Mouse (Mus musculus) spleen, postnatal 4 days (tissue): ENCODE measurements around the gene Cmip.
A peak's percentile ranks its signal among the peaks of the same experiment; 100 is the strongest.

Experiments
- DNase-seq, 2 experiments: peaks; one replicate each; pipeline ENCODE4 v3.0.0; 2022; ENCODE audit warnings: low spot score in 2 of 2

Gene Cmip

GRCm38 (mm10) chr8:117345376-117345775 lies 88.5 kb downstream of the Cmip start:
- no peak for DNase-seq

GRCm38 (mm10) chr8:117347556-117347955 lies 90.7 kb downstream of the Cmip start:
- DNase-seq: no peak

- DNase-seq: no peak
Measured at GRCm38 (mm10) chr8:117348718-117349394, 92.0 kb downstream of the Cmip start.

GRCm38 (mm10) chr8:117349541-117349940 lies 92.7 kb downstream of the Cmip start:
- DNase-seq: no peak

- no peak for DNase-seq
Measured at GRCm38 (mm10) chr8:117352098-117352497, 95.2 kb downstream of the Cmip start.

- no peak for DNase-seq
Measured at GRCm38 (mm10) chr8:117355111-117355831, 98.4 kb downstream of the Cmip start.

GRCm38 (mm10) chr8:117356109-117356672 lies 99.3 kb downstream of the Cmip start:
- no peak for DNase-seq

GRCm38 (mm10) chr8:117357491-117358467 lies 100.9 kb downstream of the Cmip start:
- DNase-seq: no peak

GRCm38 (mm10) chr8:117360172-117360930 lies 103.5 kb downstream of the Cmip start:
- no peak for DNase-seq

GRCm38 (mm10) chr8:117361595-117362437 lies 105.0 kb downstream of the Cmip start:
- no peak for DNase-seq

- no peak for DNase-seq
Measured at GRCm38 (mm10) chr8:117362438-117362726, 105.5 kb downstream of the Cmip start.

- no peak for DNase-seq
Measured at GRCm38 (mm10) chr8:117363291-117363690, 106.4 kb downstream of the Cmip start.

- peak in 1 of 2 experiments; percentile 32 for DNase-seq
Measured at GRCm38 (mm10) chr8:117364374-117365160, 107.7 kb downstream of the Cmip start.

GRCm38 (mm10) chr8:117366475-117366874 lies 109.6 kb downstream of the Cmip start:
- no peak for DNase-seq

GRCm38 (mm10) chr8:117367441-117367840 lies 110.6 kb downstream of the Cmip start:
- DNase-seq: no peak

GRCm38 (mm10) chr8:117368781-117369180 lies 111.9 kb downstream of the Cmip start:
- DNase-seq: no peak

GRCm38 (mm10) chr8:117370009-117370408 lies 113.1 kb downstream of the Cmip start:
- DNase-seq: no peak

- DNase-seq: no peak
Measured at GRCm38 (mm10) chr8:117371189-117371588, 114.3 kb downstream of the Cmip start.

- DNase-seq: no peak
Measured at GRCm38 (mm10) chr8:117372070-117372469, 115.2 kb downstream of the Cmip start.
